Mouse (Mus musculus) heart, adult 2 months (tissue): Measurements from ENCODE around the gene Rpl19. TPM values are rescaled to one million over a fixed set of nuclear protein-coding genes. Genes with fewer than 3 reads are reported as not detected.
A peak's percentile ranks its signal among the peaks of the same experiment; 100 is the strongest.

ENCODE experiments used
- DNase-seq, 2 experiments: peaks; one replicate each; pipeline ENCODE4 v3.0.0; 2021
- H3K27ac ChIP-seq: fragments of 200-600 bp; 2 replicates; pipeline ENCODE4 v1.8.1; 2022
- H3K27me3 ChIP-seq: fragments of 200-500 bp; 2 replicates; pipeline ENCODE4 v1.6.1; 2012; ENCODE audit warnings: mild to moderate bottlenecking, low read length, inconsistent platforms, mixed read lengths; ENCODE audit not compliant: control insufficient read depth, insufficient read depth
- H3K36me3 ChIP-seq: fragments of 200-500 bp; 2 replicates; pipeline ENCODE4 v1.6.1; 2012; ENCODE audit warnings: low read length, inconsistent platforms; ENCODE audit not compliant: control insufficient read depth, insufficient read depth
- H3K4me1 ChIP-seq: fragments of 200-500 bp; 2 replicates; pipeline ENCODE4 v1.6.1; 2011; ENCODE audit warnings: low read length; ENCODE audit not compliant: control insufficient read depth, insufficient read depth
- H3K4me3 ChIP-seq: fragments of 200-600 bp; 2 replicates; pipeline ENCODE4 v1.8.1; 2022
- H3K79me2 ChIP-seq: fragments of 200-500 bp; replicated peaks from 2 replicates; pipeline ENCODE4 v1.6.1; 2012; ENCODE audit warnings: mild to moderate bottlenecking, inconsistent platforms, low read length, moderate library complexity, mixed read lengths; ENCODE audit not compliant: control insufficient read depth, insufficient read depth
- H3K9ac ChIP-seq: fragments of 200-500 bp; 2 replicates; pipeline ENCODE4 v1.6.1; 2012; ENCODE audit warnings: low read depth, mild to moderate bottlenecking, control low read depth, inconsistent platforms, low read length, mixed read lengths
- CTCF ChIP-seq: fragments of 200-600 bp; IDR thresholded peaks from 2 replicates; pipeline ENCODE4 v1.8.1; 2022; ENCODE audit warnings: antibody characterized with exemption, mild to moderate bottlenecking, moderate library complexity
- EP300 ChIP-seq: fragments of 200-500 bp; IDR thresholded peaks from 2 replicates; pipeline ENCODE4 v1.6.1; 2011; ENCODE audit warnings: low read depth, low read length, control low read depth; ENCODE audit not compliant: insufficient read depth
- POLR2A ChIP-seq: fragments of 200-500 bp; IDR thresholded peaks from 2 replicates; pipeline ENCODE4 v1.6.1; 2011; ENCODE audit warnings: mild to moderate bottlenecking, low read depth, low read length, control low read depth; ENCODE audit not compliant: insufficient read depth
- WGBS: fragments of 180-500 bp; shearing (Covaris S2); methylation state at CpG from one replicate; pipeline ENCODE4 v1.1.7; 2018; 5-methylcytosine and 5-hydroxymethylcytosine counted together
- intact Hi-C: fragments of 180-260 bp; cut with DNase I; formaldehyde crosslinking; loops from one replicate; pipeline ENCODE4 v1.15.1; 2025
- polyA plus RNA-seq: library from polyadenylated mRNA; depleted of rRNA; stranded (reverse); fragments of >200 nt; gene quantifications from 2 replicates; pipeline ENCODE4 v1.2.3, GENCODE M21; 2012
- total RNA-seq, 2 experiments: library from RNA; stranded (reverse); gene quantifications; 2 replicates each; pipeline ENCODE4 v1.2.3; 2021

Rpl19 gene
- total and polyA plus RNA-seq, 3 experiments: 348 to 604 (median 505) TPM

DNA sequence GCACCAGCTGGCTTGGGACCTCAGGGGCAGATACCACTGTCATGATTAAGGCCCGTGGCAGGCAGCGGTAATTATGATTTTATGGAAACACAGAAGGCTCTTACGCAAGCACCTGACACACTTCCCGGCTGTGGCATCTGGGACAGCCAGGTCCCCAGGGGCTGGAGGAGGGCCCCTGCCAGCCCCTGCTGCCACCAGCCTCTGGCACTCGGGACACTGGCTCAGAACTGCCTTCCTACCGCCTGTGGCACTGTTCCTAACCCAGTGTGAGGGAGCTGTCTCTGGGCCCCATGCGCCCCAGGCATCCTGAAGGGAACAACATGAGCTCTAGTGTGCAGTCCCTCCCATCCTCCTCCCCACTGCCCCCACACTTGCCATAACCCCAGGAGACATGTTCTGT lies 33.2 kb downstream of the Rpl19 start:
- H3K9ac ChIP-seq: no peak overlapping the region
- peak in 1 of 2 experiments; percentile 40 for DNase-seq

DNA sequence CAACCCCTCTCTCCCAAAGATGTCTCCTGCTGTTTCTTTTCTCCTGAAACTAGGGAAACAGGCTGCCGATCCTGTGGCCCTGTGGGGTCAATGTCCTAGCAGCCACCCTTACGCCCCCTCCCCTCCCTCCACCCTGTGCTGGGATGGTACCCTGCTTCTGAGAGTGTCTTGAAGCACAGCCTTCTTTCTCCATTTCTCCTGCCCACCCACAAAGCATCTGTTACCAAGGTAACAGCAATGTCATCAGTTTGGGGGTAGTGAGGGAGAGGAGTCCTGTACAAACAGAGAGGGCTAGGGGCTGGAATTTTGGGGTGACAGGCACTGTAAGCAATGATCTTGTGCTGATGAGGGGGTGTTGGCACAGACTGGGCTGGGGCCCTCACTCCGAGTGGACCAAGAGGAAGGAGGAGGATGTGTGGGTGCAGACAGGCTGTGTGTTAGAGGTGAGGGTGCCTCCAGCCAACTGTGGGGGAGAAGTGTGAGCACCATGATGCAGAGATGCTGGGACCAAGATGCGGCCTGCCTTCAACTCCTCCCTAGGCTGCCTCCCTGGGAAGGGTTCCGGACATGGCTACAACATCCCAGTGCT lies 33.7 kb downstream of the Rpl19 start:
- no peak for DNase-seq
- H3K27me3 ChIP-seq: no peaks in the 10 kb centered on the region
- 83% methylated on average over 5 of the region's 5 CpGs for WGBS
- intact Hi-C loops: no loop called here
- no peak overlapping the region for H3K27ac ChIP-seq
- no peak overlapping the region for H3K9ac ChIP-seq
- H3K4me1 ChIP-seq: no peaks in the 10 kb centered on the region
- H3K79me2 ChIP-seq: no peaks in the 10 kb centered on the region
- H3K36me3 ChIP-seq: no peaks in the 10 kb centered on the region
- TF ChIP-seq POLR2A (no peak), EP300 (no peak), CTCF (no peak)
- H3K4me3 ChIP-seq: no peak overlapping the region

More for the DNA sequence above, 33.2 kb downstream of the Rpl19 start:
- intact Hi-C loops: no loop called here
- no peaks in the 10 kb centered on the region for H3K4me1 ChIP-seq
- no peak for TF ChIP-seq POLR2A
- no peak for TF ChIP-seq EP300
- TF ChIP-seq CTCF: no peak
- H3K27me3 ChIP-seq: no peaks in the 10 kb centered on the region
- H3K4me3 ChIP-seq: no peak overlapping the region
- H3K36me3 ChIP-seq: no peaks in the 10 kb centered on the region
- H3K27ac ChIP-seq: no peak overlapping the region
- WGBS: 65% methylated on average over 7 of the region's 7 CpGs
- H3K79me2 ChIP-seq: no peaks in the 10 kb centered on the region

DNA sequence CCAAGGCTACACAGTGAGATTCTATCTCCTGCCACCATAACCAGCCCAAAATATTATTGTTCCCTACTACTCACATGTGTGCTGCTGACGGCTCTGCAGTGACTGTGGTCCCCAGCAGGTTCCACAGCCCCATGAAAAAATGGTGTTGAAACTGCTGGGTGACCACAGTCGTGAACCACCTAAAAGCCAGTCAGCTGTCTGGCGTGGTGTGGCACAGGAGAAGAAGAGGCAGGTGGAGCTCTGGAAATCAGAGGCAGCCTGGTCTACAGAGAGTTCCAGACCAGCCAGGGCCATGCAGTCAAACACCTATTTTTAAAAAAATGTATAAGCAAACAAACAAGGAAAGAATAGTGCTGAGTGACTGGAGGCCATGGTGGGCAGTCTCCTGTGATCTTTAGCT lies 34.9 kb downstream of the Rpl19 start:
- no peaks in the 10 kb centered on the region for H3K36me3 ChIP-seq
- no peaks in the 10 kb centered on the region for H3K27me3 ChIP-seq
- intact Hi-C loops: no loop called here
- TF ChIP-seq CTCF (no peak), EP300 (no peak), POLR2A (no peak)
- no peak for DNase-seq
- no peak overlapping the region for H3K4me3 ChIP-seq
- no peaks in the 10 kb centered on the region for H3K4me1 ChIP-seq
- no peaks in the 10 kb centered on the region for H3K79me2 ChIP-seq
- WGBS: 78% methylated on average over 3 of the region's 3 CpGs
- no peak overlapping the region for H3K9ac ChIP-seq
- no peak overlapping the region for H3K27ac ChIP-seq

DNA sequence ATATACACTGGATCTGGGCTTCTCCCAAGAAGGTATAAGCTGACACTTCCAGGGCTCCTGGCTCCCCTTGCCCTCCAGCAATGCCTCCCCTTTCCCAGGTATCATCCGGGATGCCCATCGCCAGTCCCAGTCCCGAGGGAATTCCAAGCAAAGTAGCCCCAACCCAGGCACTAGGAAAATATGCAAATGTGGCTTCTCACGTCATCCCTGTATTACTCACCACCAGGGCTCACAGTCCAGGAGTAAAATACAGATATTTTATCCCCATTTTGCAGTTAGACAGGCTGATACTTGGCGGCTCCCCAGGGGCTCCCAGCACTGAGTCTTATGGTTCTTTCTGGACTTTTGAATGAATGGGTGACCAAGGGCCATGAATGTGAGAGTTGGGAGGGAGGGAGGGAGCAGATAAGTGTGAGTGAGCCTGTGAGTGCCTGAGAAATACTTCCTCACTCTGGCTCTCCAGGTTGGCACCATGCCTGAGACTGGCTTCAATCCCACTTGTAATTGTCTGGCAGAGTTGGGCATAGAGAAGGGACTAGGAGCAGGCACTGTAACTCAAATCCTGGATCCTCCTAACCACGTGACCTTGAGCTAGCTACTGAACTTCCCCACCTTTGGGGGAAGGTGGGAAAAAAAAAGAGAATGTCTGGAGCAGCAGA lies 35.5 kb downstream of the Rpl19 start:
- H3K9ac ChIP-seq: no peak overlapping the region
- peak; percentile 50 to 52 for DNase-seq
- 45% methylated on average over 6 of the region's 6 CpGs for WGBS
- no peaks in the 10 kb centered on the region for H3K79me2 ChIP-seq
- H3K27me3 ChIP-seq: no peaks in the 10 kb centered on the region
- H3K4me3 ChIP-seq: no peak overlapping the region
- no peak overlapping the region for H3K27ac ChIP-seq
- H3K4me1 ChIP-seq: no peaks in the 10 kb centered on the region
- TF ChIP-seq EP300: no peak
- TF ChIP-seq POLR2A: no peak
- TF ChIP-seq CTCF: no peak
- intact Hi-C loops: no loop called here
- H3K36me3 ChIP-seq: no peaks in the 10 kb centered on the region

DNA sequence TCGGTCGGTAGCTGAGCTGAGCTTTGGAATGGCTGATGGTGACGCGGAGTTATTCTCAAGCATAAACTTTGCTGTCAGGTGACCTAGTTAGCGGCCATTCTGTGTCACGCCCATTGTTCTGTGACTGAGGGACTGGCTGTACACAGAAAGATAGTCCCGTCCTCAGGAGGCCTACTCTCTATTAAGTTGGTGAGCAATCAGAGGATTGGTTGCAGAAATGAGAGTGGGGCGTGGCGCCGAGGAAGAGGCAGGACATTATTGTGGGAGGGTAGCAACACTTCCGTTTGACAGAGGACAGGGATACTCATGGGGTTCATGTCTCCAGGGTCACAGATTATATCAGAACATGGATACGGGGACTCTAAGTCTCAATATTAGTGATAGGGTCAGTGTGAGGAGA lies 39.7 kb downstream of the Rpl19 start:
- no peaks in the 10 kb centered on the region for H3K79me2 ChIP-seq
- no peak for TF ChIP-seq EP300
- no peak for TF ChIP-seq CTCF
- no peak for TF ChIP-seq POLR2A
- H3K4me3 ChIP-seq: no peak overlapping the region
- H3K27me3 ChIP-seq: no peaks in the 10 kb centered on the region
- no peaks in the 10 kb centered on the region for H3K36me3 ChIP-seq
- H3K27ac ChIP-seq: no peak overlapping the region
- H3K9ac ChIP-seq: no peak overlapping the region
- 87% methylated on average over 12 of the region's 12 CpGs for WGBS
- H3K4me1 ChIP-seq: no peaks in the 10 kb centered on the region
- intact Hi-C loops: no loop called here
- DNase-seq: no peak

DNA sequence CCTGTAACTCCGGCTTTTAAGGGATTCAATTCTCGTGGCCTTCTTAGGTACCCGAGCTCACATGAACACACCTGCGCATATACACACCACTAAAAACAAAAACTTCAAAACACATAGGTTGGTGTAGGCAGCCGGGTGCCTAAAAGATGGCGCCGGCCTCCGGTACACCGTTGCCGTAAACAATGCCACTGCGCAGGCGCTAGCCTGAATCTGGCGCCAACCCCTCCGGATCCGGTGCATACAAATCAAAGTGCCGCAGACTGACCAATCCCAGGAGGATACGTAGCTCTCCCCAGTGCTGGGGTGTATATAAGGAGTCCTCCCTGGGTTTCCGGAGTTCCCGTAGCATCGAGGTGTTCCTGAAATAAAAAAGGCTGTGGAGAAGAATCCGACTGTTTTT lies 40.7 kb downstream of the Rpl19 start:
- 92% methylated on average over 21 of the region's 21 CpGs for WGBS
- DNase-seq: no peak
- H3K79me2 ChIP-seq: no peaks in the 10 kb centered on the region
- intact Hi-C loops: no loop called here
- no peaks in the 10 kb centered on the region for H3K4me1 ChIP-seq
- no peaks in the 10 kb centered on the region for H3K36me3 ChIP-seq
- H3K27ac ChIP-seq: no peak overlapping the region
- H3K4me3 ChIP-seq: no peak overlapping the region
- no peaks in the 10 kb centered on the region for H3K27me3 ChIP-seq
- H3K9ac ChIP-seq: no peak overlapping the region
- TF ChIP-seq POLR2A (no peak), CTCF (no peak), EP300 (no peak)
